Mouse (Mus musculus) hindbrain, embryonic 13.5 days (tissue): ENCODE results near the gene Exoc3l. TPM values are rescaled to one million over a fixed set of nuclear protein-coding genes. Genes with fewer than 3 reads are reported as not detected.
"Not testable (repeated sequence)": the region's sequence is repeated elsewhere in the genome, so short reads cannot be mapped to it uniquely, and the experiment has no call there.

ENCODE experiments used
- ATAC-seq: fragments of 200-750 bp; cut with Nextera tagmentation; 2 replicates; pipeline ENCODE4 v1.8.0; 2017; ENCODE audit warnings: moderate TSS enrichment; ENCODE audit not compliant: low FRiP score
- H3K27ac ChIP-seq: fragments of 300-500 bp; sonication (generic); 2 replicates; pipeline ENCODE4 v1.5.1; 2015; ENCODE audit warnings: inconsistent platforms, mild to moderate bottlenecking, moderate library complexity
- H3K27me3 ChIP-seq: fragments of 300-500 bp; sonication (generic); 2 replicates; pipeline ENCODE4 v1.6.1; 2015; ENCODE audit warnings: mild to moderate bottlenecking, inconsistent platforms
- H3K36me3 ChIP-seq: fragments of 300-500 bp; sonication (generic); 2 replicates; pipeline ENCODE4 v1.6.1; 2015; ENCODE audit warnings: mild to moderate bottlenecking, inconsistent platforms
- H3K4me1 ChIP-seq: fragments of 300-500 bp; sonication (generic); replicated peaks from 2 replicates; pipeline ENCODE4 v1.6.1; 2015; ENCODE audit warnings: inconsistent platforms
- H3K4me2 ChIP-seq: fragments of 300-500 bp; sonication (generic); 2 replicates; pipeline ENCODE4 v1.6.1; 2015; ENCODE audit warnings: inconsistent platforms, mild to moderate bottlenecking, moderate library complexity
- H3K4me3 ChIP-seq: fragments of 300-500 bp; sonication (generic); 2 replicates; pipeline ENCODE4 v1.5.1; 2015; ENCODE audit warnings: mild to moderate bottlenecking, inconsistent platforms
- H3K9ac ChIP-seq: fragments of 300-500 bp; sonication (generic); 2 replicates; pipeline ENCODE4 v1.6.1; 2015; ENCODE audit warnings: mild to moderate bottlenecking, inconsistent platforms
- H3K9me3 ChIP-seq: fragments of 300-500 bp; sonication (generic); 2 replicates; pipeline ENCODE4 v1.6.1; 2016; ENCODE audit warnings: inconsistent platforms
- WGBS: fragments of 180-500 bp; shearing (Covaris S2); methylation state at CpG from one replicate; pipeline ENCODE4 v1.1.7; 2015; 5-methylcytosine and 5-hydroxymethylcytosine counted together
- polyA plus RNA-seq: library from polyadenylated mRNA; unstranded; fragments of >200 nt; fragmentation: Nextera tagmentation; extraction: Ambion mirVana; gene quantifications from 2 replicates; pipeline ENCODE4 v1.2.1, GENCODE M21; 2015

Gene Exoc3l
- polyA plus RNA-seq, 1 experiment from 2014 or later, result 14.6 TPM

DNA sequence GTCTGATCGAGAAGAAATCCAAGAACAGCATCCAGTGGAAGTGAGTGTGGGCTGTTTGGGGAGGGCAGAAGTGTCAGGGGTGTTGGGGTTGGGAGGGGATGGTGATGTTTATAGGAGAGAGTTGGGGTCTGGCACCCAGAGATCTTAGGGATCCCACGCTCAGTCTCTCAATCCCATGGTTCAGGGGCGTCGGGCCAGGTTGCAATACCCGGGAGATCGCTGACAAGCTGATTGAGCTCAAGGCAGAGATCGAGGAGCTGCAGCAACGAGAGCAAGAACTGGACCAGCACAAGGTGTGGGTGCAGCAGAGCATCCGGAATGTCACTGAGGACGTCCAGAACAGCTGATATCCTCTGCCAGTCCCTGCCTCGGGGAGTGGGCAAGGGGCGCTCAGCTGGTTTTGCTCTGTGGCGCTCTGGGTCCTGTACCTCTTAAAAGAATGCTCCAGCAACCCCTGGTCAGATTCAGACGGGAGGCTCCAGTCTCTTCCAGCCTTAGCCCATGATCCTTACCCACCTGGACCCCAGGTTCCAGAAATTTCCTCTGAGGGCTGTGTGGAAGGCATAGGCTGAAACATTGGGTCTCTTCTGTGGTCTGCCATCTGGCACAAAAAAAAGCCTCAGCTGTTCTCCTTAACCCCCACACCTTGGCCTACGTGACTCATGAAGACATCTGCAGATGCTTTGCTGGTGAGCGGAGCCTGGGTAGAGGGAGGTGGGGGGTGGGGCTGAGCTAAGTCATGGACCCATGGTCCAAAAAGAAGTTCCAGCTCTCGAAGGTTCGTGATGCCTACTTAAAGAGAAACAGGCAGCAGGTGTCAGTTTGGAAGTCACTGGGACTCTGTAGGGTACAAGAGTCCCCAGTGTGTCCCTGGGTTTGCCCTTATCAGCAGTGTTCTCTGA is 2.7 kb upstream of the Exoc3l start:
- ATAC-seq, result no peak
- Histone ChIP-seq H3K27me3 (peaks cover 6% of the 10 kb centered on the region; the same call in 1 of the 2 replicates), H3K9me3 (no peaks in the 10 kb centered on the region), H3K27ac (no peak overlapping the region), H3K4me3 (peak overlapping the region; percentile 100), H3K36me3 (peaks cover 46% of the 10 kb centered on the region), H3K4me2 (peak overlapping the region; percentile 99), H3K4me1 (peaks cover 30% of the 10 kb centered on the region), H3K9ac (peak overlapping the region; percentile 98)
- 59% methylated on average over 18 of the region's 18 CpGs for WGBS

DNA sequence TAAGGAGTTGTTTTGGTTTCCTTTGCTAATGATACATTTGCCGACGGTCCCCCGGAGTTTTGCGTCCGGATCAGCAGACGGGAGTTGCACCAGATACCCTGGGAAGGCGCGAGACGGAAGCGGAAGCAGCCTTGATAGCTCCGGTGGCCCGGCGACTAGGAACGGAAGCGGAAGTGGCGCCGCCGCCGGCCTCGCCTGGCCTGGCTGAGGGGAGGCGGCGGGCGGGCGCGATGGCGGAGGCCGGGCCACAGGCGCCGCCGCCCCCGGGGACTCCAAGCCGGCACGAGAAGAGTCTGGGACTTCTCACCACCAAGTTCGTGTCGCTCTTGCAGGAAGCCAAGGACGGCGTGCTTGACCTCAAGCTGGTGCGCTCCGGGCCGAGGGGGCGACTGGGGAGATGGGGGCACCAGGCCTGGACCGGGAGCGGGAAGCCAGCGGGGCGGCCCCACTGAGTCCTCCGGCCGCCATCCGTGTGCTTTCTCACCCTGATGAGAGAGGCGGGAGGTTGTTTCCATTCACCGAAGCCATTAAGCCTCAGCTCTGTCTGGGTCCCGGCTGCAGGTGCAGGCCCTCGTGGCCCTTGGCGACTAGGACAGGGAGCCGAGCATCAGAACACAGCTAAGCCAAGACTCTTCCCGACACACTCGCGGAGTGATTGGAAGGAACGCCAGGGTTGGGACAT is 1.8 kb upstream of the Exoc3l start, which contains the start of gene E2f4:
TSS of gene E2f4 (plus strand) at position 153 of the 682 bp plus-strand sequence.
- under 1% methylated on average over 58 of the region's 58 CpGs for WGBS
- Histone ChIP-seq H3K4me2 (peak within 1 kb of the TSS; percentile 99), H3K4me1 (peaks cover 30% of the 10 kb centered on the region), H3K9ac (peak within 1 kb of the TSS; percentile 98), H3K9me3 (no peaks in the 10 kb centered on the region), H3K27ac (peak within 1 kb of the TSS; percentile 76), H3K27me3 (peaks cover 12% of the 10 kb centered on the region), H3K4me3 (peak within 1 kb of the TSS; percentile 100), H3K36me3 (peaks cover 38% of the 10 kb centered on the region)
- ATAC-seq, result peak; percentile 86

DNA sequence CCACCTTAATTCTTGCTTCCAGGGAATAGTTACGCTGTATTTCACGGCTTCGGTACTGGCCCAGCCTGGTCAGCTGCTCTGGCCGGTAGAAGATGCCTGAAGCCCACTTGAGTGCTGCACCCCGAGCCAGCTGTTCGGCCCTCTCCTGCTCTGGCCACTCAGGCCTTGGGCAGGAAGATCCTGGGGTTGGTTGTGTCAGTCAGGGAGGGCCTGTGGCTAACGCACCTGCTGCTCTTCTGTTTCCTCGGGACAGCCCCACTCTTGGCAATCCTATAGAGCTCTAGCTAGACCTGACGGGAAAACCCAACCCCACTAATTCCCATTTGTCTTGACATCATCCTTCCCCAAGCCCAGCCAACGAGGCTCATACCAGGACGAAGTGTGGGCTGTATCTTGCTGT is 645 bp downstream of the Exoc3l start:
- Histone ChIP-seq H3K4me1 (peaks cover 40% of the 10 kb centered on the region), H3K27ac (no peak overlapping the region), H3K9me3 (no peaks in the 10 kb centered on the region), H3K27me3 (peaks cover 25% of the 10 kb centered on the region), H3K4me3 (peak overlapping the region; percentile 8; the same call in 1 of the 2 replicates), H3K9ac (no peak overlapping the region), H3K36me3 (peaks cover 14% of the 10 kb centered on the region), H3K4me2 (0 out of 2 replicates have a peak overlapping the region, but pooled peaks have one; percentile 21)
- ATAC-seq, result no peak
- 73% methylated on average over 11 of the region's 11 CpGs for WGBS

DNA sequence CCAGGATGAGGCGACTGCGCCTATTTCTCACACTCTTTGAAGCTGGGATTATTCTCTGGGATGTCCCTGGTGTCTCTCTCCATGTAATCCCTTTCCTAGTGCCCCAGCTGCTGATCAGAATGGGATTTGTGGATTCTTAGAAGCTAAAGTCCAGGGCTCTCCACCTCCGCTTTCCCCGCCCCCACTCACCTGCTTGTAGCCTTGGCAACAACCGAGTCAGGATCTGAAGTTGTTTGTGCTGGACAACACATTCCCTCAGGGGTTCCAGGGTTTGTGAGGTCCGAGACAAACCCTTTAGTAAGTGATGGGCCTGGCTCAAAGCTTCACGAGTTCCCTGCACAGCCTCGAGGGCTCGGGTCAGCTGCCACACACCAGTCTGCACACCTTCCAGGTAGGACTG is 1.1 kb downstream of the Exoc3l start:
- 0 out of 2 replicates have a peak overlapping the region, but pooled peaks have one; percentile 21 for H3K4me2 ChIP-seq
- no peak overlapping the region for H3K9ac ChIP-seq
- H3K9me3 ChIP-seq, result no peaks in the 10 kb centered on the region
- peaks cover 42% of the 10 kb centered on the region for H3K4me1 ChIP-seq
- 74% methylated on average over 9 of the region's 9 CpGs for WGBS
- H3K27ac ChIP-seq, result no peak overlapping the region
- peaks cover 26% of the 10 kb centered on the region for H3K27me3 ChIP-seq
- peak overlapping the region; percentile 5; the same call in 1 of the 2 replicates for H3K4me3 ChIP-seq
- peaks cover 9% of the 10 kb centered on the region for H3K36me3 ChIP-seq
- ATAC-seq, result no peak

DNA sequence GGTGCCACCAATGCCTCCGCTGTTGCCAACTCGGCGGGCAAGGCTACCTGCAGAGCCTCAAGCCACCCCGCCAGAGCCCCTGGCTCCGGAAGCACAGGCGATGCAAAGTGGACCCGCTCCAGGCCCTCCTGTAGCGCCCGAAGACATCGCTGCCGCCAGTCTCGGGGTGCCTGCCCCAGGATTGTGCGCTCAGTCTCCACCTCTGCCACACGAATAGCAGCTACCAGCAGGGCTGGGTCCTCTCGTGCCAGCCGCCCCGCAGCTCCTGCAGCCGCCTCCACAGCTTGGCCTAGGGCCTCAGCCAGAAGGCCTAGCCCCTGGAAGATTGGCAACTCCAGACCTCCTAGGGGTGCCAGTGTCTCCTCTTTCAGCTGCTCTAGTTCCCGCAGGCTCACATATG is 2.5 kb downstream of the Exoc3l start:
- Histone ChIP-seq H3K9me3 (no peaks in the 10 kb centered on the region), H3K4me3 (no peak overlapping the region), H3K27me3 (peaks cover 26% of the 10 kb centered on the region), H3K27ac (no peak overlapping the region), H3K36me3 (no peaks in the 10 kb centered on the region), H3K4me1 (peaks cover 35% of the 10 kb centered on the region), H3K9ac (no peak overlapping the region; the same call in 1 of the 2 replicates), H3K4me2 (no peak overlapping the region)
- WGBS, result 65% methylated on average over 19 of the region's 19 CpGs
- ATAC-seq, result no peak

DNA sequence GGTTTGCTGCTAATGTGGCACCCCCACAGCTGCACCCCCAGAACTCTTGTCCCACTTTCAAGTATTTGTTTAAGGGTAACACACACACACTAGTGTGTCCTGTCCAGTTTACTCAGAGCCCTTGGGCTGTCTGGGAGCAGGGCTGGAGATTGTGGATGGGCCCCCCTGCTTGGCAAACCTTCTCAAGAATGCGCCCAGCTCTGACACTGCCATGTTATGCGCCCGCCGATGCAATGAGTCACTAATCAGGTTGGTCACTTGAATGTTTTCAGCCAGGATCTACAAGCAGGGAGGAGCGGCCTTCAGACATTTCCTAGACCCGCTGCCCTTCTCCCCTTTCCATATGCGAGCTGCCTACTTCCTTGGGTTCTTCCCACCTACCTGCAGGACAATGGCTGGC is 3.4 kb downstream of the Exoc3l start:
- Histone ChIP-seq H3K4me2 (no peak overlapping the region), H3K36me3 (no peaks in the 10 kb centered on the region), H3K9ac (no peak overlapping the region), H3K9me3 (no peaks in the 10 kb centered on the region), H3K4me3 (no peak overlapping the region), H3K27me3 (peaks cover 26% of the 10 kb centered on the region), H3K4me1 (peaks cover 38% of the 10 kb centered on the region), H3K27ac (no peak overlapping the region)
- WGBS, result 79% methylated on average over 7 of the region's 7 CpGs
- no peak for ATAC-seq

DNA sequence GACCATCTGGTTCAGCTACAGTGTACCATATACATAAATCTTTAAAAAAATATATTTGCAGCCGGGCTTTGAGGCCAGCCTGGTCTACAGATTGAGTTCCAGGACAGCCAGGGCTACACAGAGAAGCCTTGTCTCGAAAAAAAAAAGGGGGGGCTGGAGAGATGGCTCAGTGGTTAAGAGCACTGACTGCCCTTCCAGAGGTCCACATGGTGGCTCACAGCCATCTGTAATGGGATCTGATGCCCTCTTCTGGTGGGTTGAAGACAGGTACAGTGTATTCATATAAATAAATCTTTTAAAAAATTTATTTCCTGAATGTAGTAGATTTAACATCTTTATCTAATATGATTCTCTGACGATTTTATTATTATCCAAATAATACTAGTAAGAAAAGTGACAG is 4.1 kb downstream of the Exoc3l start:
- H3K4me2 ChIP-seq, H3K36me3 ChIP-seq, H3K9ac ChIP-seq, H3K27ac ChIP-seq, H3K9me3 ChIP-seq, H3K4me3 ChIP-seq, ATAC-seq: not testable (repeated sequence)
- WGBS, result 75% methylated on average over 3 of the region's 3 CpGs
- peaks cover 26% of the 10 kb centered on the region for H3K27me3 ChIP-seq
- H3K4me1 ChIP-seq, result peaks cover 40% of the 10 kb centered on the region

DNA sequence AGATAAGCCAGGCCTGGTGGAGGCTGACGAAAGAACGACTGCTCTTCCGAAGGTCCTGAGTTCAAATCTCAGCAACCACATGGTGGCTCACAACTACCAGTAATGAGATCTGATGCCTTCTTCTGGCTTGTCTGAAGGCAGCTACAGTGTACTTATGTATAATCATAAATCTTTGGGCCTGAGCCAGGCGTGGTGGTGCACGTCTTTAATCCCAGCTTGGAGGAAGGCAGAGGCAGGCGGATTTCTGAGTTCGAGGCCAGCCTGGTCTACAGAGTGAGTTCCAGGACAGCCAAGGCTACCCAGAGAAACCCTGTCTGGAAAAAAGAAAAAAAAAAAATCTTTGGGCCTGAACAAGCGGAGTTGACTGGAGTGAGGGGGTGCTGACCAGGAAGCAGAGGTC is 4.5 kb downstream of the Exoc3l start:
- H3K9ac ChIP-seq, H3K4me2 ChIP-seq, H3K36me3 ChIP-seq, H3K27ac ChIP-seq, ATAC-seq, H3K9me3 ChIP-seq: not testable (repeated sequence)
- 89% methylated on average over 8 of the region's 8 CpGs for WGBS
- Histone ChIP-seq H3K4me3 (0 out of 2 replicates have a peak overlapping the region, but pooled peaks have one; percentile 55), H3K27me3 (peaks cover 26% of the 10 kb centered on the region), H3K4me1 (peaks cover 42% of the 10 kb centered on the region)

DNA sequence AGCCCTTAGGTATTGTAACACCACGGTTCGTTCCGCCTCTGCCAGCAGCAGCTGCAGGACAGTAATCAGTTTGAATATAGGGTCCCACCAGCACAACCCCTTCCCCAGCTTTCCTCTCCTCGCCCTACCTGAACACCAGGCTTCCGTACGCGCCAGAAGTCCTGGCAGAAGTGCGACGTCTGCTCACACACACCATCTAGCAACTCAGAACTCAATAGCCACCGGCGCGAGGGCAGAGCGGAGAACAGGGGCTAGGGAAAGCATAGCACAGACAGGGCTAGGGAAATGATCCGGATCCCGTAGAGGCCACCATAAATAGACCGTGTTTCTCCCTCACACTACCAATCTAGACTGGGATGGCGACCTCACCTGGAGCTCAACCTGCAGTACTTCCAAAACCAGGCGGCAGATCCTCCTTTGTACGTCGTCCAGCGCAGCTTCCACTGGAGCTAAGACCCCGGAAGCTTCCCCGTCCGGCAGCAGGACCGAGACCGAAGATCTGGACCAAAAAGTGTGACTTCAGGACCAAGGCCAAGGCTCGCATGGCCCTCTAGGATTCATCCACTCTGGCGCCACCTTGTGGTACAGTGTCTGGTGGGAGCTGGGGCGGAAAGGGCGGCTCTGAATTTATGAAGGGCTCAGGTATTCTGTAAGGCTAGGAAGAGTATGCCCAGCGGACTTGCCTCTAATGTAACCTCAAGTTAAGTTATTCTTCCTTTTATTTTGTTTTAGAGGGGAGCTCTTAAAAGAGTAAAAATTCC is 5.2 kb downstream of the Exoc3l start:
- WGBS, result 7% methylated on average over 31 of the region's 31 CpGs
- no peak for ATAC-seq
- Histone ChIP-seq H3K27ac (no peak overlapping the region), H3K27me3 (peaks cover 26% of the 10 kb centered on the region), H3K4me3 (peak overlapping the region; percentile 55), H3K9me3 (no peaks in the 10 kb centered on the region), H3K9ac (peak overlapping the region; percentile 69), H3K4me1 (peaks cover 48% of the 10 kb centered on the region), H3K4me2 (peak overlapping the region; percentile 82), H3K36me3 (peaks cover 3% of the 10 kb centered on the region)

DNA sequence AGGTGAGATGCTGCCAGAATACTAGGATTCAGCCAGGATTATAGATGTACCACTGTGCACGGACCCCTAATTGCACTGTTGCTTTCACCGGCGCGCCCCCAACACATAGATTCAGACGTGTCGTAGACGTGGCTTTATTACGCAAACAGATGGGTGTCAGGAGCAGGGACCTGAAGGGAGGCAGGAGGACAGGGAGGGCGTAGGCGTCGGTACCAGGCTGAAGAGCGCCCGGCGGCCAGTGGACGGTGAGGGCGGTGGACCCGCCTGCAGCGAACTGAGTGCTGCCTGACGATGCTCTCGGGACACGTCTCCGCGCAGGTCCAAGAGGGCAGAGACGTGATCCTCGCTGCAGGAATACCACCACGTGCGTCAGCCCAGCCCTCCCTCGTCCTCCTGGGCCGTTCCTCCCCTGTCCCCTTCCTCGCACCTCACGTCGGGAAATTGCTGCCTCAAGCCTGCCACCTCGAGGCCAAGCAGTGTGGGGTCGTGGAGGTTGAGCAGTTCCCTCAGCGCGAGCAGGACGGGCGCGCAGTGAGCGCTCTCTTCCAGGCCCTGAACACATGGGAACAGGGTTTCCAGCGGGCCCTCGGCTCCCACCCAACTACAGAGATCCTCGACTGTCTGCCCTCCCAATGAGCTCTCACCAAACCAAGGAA is 6.0 kb downstream of the Exoc3l start, which contains the start of gene 4931428F04Rik:
TSS of gene 4931428F04Rik (minus strand) at position 60 of the 656 bp plus-strand sequence.
- Histone ChIP-seq H3K4me1 (peaks cover 57% of the 10 kb centered on the region), H3K36me3 (peaks cover 11% of the 10 kb centered on the region), H3K27ac (peak within 1 kb of the TSS; percentile 95), H3K27me3 (peaks cover 19% of the 10 kb centered on the region), H3K4me2 (peak within 1 kb of the TSS; percentile 82), H3K9ac (peak within 1 kb of the TSS; percentile 77), H3K9me3 (no peaks in the 10 kb centered on the region), H3K4me3 (peak within 1 kb of the TSS; percentile 55)
- WGBS, result 1% methylated on average over 43 of the region's 43 CpGs
- ATAC-seq, result peak; percentile 54

DNA sequence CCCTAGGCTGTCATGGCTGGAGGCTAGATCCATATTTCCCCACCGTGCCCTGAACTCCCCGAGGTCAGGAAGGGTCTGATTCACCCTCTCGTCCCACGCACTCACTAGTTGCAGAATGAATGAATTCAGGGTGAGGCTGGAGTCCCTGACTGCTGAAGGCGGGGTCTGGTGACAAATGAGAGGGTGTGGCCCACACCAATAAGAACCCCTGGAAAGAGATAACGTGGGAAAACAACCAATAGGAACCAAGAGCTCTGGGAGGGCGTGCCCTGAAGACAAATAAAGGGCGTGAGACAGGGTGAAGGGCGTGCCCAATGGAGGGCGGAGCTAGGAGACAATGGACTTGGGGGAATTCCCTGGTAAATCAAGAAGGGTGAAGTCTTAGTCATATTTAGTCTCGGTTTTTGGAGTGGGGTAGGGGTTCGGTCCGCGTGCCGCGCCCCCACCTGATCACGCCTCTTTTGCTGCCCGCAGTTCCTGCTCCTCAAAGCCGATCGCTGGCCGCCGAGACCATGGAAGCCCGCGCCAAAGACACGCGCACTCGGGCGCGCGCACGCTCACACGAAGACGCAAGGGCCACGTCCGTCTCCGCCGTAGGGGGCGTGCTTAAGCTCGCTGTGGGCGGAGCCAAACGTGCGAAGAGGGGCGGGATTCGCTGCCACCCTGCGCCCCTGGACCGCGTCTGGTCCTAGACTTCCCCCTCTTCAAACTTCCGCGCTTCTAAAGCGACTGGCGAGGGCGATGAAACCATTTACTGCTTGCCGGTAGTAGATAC is 6.8 kb downstream of the Exoc3l start:
- Histone ChIP-seq H3K36me3 (peaks cover 17% of the 10 kb centered on the region), H3K9ac (peak overlapping the region; percentile 77), H3K4me1 (peaks cover 62% of the 10 kb centered on the region), H3K4me3 (peak overlapping the region; percentile 55), H3K9me3 (no peaks in the 10 kb centered on the region), H3K4me2 (peak overlapping the region; percentile 82), H3K27me3 (peaks cover 19% of the 10 kb centered on the region), H3K27ac (peak overlapping the region; percentile 95)
- peak; percentile 93 for ATAC-seq
- under 1% methylated on average over 53 of the region's 53 CpGs for WGBS
